Mouse (Mus musculus): ENCODE measurements around the gene Castor1.

The Castor1 gene

DNA sequence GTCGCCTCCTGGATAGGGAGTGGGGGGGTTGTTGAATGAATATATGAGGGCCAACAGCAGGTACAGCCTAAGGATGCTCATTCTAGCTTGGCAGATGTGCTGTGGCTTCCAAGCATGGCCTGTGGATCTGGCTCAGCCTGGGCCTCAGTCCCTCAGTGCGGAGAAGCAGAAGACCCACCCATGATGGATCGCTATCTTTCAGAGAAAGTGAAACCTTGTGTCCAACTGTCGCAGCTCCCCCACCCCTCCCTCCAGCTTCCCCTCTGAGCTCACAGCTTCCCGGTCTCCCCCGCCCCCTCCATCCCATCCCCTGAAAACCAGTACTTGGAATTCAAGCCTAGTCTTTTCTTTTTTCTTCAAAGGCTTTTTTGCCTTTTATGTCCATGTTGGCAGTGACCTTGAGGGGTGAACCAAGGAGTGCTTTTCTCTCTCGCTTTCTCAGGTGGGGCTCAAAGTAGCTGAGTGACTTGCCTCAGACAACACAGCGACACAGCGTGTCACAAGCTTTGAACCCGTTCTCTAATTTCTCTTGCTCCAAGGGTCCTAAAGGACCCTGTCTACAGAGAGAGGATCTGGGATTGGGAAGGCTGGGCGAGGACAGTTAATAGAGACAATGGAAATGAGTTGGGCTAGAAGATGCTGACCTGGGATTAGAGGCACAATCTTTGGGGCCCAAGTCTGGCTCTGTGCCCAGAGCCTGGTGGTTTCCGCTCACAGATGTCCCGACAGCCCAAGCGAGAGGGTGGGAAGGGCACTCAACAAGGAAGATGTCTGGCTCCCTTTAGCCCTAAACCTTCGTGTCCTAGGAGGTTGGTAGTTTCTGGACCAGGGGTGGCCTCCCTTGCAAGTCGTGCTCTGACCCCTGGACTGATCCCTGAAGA lies 17.9 kb downstream of the Castor1 start, which contains the start of gene Osm:
Osm (plus strand) TSS at position 756 of the 881 bp plus-strand sequence.
- DNase-seq, result no peak

- DNase-seq, result no peak
Observed at GRCm38 (mm10) chr11:4236546-4237067, 18.6 kb downstream of the Castor1 start.

DNA sequence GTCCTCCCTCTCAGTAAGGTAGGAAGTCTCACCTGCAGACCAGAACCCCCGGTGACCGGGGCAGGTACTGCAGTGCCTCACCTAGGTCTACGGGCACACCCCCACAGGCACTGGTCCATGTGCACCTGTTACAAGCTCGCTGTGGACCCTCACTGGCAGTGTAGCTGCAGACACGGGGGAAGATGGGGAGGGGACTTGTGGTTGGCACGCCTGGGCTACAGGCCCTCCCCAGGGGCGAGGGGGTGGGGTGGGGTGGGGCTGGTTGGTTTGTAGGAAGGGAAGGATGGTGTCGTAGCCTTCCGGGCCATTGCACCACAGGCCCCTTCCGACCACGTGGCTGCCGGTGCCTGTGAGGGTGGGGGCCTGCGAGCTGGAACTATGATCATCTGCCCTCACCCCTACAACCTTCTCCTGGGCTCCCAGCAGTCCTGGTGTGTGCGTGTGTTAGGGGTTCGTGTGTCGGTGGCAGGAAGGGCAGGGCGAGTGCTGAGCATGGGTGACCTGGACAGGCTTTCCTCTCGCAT lies 19.4 kb downstream of the Castor1 start:
- DNase-seq, result no peak

- DNase-seq, result no peak
Observed at GRCm38 (mm10) chr11:4238167-4238566, 20.1 kb downstream of the Castor1 start.

DNA sequence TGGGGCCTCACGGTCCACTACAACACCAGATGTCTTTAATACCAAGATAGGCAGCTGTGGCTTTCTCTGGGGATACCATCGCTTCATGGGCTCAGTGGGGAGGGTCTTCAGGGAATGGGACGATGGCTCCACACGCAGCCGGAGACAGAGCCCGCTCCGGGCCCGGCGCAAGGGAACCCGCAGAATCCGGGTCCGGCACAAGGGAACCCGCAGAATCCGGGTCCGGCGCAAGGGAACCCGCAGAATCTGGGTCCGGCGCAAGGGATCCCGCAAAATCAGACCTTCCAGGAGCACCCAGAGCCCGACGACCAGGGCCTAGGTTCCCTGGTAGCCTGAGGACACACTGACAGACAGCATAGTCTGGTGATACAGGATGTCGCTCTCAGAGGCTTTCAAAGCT lies 21.7 kb downstream of the Castor1 start:
- DNase-seq, result no peak

DNA sequence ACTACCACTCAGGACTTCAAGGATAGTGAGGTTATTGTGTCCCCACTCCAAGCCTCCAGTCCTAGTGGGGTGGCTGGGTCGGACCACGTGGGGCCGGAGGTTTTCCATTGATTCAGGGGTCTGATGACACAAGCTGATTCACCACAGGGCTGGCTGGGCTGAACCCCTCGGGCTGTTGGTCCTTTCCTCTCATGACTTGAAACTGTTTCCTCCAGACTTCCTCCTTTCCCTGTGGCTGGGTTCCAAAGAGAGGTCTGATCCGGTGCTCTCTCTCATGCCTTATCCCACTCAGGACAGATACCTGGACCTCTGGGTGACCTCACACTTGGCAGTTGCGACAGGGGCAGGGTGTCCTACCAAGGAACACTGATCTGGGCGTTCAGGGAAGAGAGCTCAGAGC lies 22.1 kb downstream of the Castor1 start:
- DNase-seq, result no peak

DNA sequence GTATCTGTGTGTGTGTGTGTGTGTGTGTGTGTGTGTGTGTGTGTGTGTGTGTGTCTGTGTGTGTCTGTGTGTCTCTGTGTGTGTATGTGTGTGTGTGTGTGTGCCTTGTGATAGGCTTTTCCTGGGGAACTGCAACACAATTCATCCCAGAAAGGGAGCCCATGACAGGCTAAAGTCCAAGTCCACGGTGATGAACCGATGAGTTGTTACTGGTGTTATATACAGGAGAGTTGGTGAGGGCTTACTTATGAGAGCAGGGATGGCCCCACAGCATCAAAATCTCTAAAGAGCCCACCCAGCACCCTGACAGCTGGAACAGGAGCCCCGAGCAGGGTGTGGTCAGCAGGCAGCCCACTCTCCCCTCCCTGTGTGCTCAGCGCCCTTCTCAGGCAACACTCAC lies 23.2 kb downstream of the Castor1 start:
- DNase-seq, result no peak

- DNase-seq, result no peak
Observed at GRCm38 (mm10) chr11:4246126-4246525, 28.1 kb downstream of the Castor1 start.

DNA sequence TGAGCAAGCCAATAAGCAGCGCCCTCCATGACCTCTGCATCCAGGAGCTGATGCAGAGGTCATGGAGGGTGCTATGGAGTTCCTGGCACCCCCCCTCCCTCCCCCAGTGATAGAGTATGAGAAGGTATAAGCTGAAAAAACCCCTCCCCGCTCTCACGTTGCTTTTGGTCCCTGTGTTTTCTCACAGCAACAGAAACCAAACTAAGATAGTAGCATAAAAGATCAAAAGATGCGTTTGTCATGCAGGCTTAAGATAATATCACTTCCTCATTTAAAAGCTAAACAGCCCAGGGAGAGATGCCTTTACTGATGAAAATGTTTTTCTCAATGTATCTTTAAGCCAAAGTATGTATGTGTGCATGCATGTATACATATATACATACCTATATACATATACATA lies 28.6 kb downstream of the Castor1 start:
- DNase-seq, result no peak

GRCm38 (mm10) chr11:4247201-4247959 lies 29.4 kb downstream of the Castor1 start:
- DNase-seq, result no peak

GRCm38 (mm10) chr11:4249151-4249550 lies 31.1 kb downstream of the Castor1 start:
- DNase-seq, result no peak

DNA sequence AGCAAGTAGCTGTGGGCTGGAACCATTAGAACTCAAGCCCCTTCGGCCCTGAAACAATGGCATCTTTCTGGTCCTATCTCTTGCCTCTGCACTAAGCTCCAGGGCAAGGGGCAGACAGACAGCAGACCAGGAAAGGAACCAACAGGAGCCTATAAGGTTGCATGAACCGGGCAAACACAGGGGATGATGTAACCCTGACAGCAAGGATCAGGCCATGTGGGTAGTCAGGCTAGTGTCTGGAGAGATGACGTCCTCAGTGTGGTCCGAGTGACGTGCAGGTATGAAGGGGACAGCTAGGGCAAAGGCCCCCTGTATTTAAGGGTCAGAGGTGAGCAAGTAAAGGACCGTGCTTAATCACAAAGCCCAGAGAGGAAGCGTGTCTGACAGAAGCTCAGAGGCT lies 32.3 kb downstream of the Castor1 start:
- DNase-seq, result no peak

- no peak for DNase-seq
Observed at GRCm38 (mm10) chr11:4251376-4251775, 33.4 kb downstream of the Castor1 start.

GRCm38 (mm10) chr11:4252886-4253285 lies 34.9 kb downstream of the Castor1 start:
- DNase-seq, result no peak

GRCm38 (mm10) chr11:4256846-4257607 lies 39.0 kb downstream of the Castor1 start, which contains the start of gene Lif:
Gene Lif, plus strand, starts transcription at chr11:4257557.
- no peak for DNase-seq

- DNase-seq, result no peak
Observed at GRCm38 (mm10) chr11:4257756-4258155, 39.7 kb downstream of the Castor1 start.

DNA sequence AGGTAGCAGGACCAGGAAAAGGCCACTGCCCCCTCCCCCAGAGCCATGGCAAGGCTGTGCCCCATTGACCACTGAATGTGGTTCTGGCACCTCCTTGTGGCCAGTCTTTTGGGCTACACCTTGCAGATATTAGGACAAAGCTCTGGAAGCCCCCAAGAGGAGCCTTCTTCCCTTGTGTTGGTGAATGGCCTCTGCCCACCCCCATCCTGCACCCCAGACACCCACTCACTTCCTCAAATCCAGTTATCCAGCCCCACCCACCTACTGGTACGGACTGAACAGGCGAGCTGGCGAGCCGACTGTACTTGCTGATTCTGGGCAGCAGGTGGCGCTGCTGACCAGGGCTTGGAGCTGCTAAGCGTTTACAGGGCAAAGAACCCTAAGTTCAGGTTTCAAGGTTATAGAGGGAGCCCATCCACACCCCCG lies 40.6 kb downstream of the Castor1 start:
- DNase-seq, result peak; percentile 78

- no peak for DNase-seq
Observed at GRCm38 (mm10) chr11:4260463-4261187, 42.6 kb downstream of the Castor1 start.

- DNase-seq, result peak; percentile 67
Observed at GRCm38 (mm10) chr11:4261188-4261494, 43.1 kb downstream of the Castor1 start.

- peak; percentile 50 for DNase-seq
Observed at GRCm38 (mm10) chr11:4261969-4262368, 43.9 kb downstream of the Castor1 start.

GRCm38 (mm10) chr11:4262847-4263246 lies 44.8 kb downstream of the Castor1 start:
- DNase-seq, result no peak

- DNase-seq, result no peak
Observed at GRCm38 (mm10) chr11:4263296-4263695, 45.3 kb downstream of the Castor1 start.

Data from embryo, embryonic 11 days (tissue).